Mouse (Mus musculus): Measurements from ENCODE around the gene Sgip1. TPM values are rescaled to one million over a fixed set of nuclear protein-coding genes. Genes with fewer than 3 reads are reported as not detected.

Sgip1 gene
- total RNA-seq, 2 experiments from 2014 or later = 235 to 256 TPM

GRCm38 (mm10) chr4:102976290-102977275 lies 235.5 kb downstream of the Sgip1 start:
- no peak for DNase-seq (ENCODE audit: low spot score in 2 of 2)

- DNase-seq (ENCODE audit: low spot score in 2 of 2) = no peak
Measured at GRCm38 (mm10) chr4:102977778-102978321, 236.8 kb downstream of the Sgip1 start.

- peak; percentile 26 to 30 for DNase-seq (ENCODE audit: low spot score in 2 of 2)
Measured at GRCm38 (mm10) chr4:102978440-102978839, 237.3 kb downstream of the Sgip1 start, which contains the start of gene Tctex1d1. TSS of gene Tctex1d1 (plus strand) at chr4:102978606.

GRCm38 (mm10) chr4:102979385-102979784 lies 238.3 kb downstream of the Sgip1 start:
- DNase-seq (ENCODE audit: low spot score in 2 of 2) = no peak

GRCm38 (mm10) chr4:102981709-102982108 lies 240.6 kb downstream of the Sgip1 start:
- DNase-seq (ENCODE audit: low spot score in 2 of 2) = no peak

GRCm38 (mm10) chr4:102986173-102986572 lies 245.1 kb downstream of the Sgip1 start:
- no peak for DNase-seq (ENCODE audit: low spot score in 2 of 2)

- peak; percentile 42 to 58 for DNase-seq (ENCODE audit: low spot score in 2 of 2)
Measured at GRCm38 (mm10) chr4:102986917-102987316, 245.8 kb downstream of the Sgip1 start.

GRCm38 (mm10) chr4:102987325-102987724 lies 246.2 kb downstream of the Sgip1 start:
- no peak for DNase-seq (ENCODE audit: low spot score in 2 of 2)

- DNase-seq (ENCODE audit: low spot score in 2 of 2) = no peak
Measured at GRCm38 (mm10) chr4:102987756-102988155, 246.7 kb downstream of the Sgip1 start.

- DNase-seq (ENCODE audit: low spot score in 2 of 2) = no peak
Measured at GRCm38 (mm10) chr4:102988526-102988925, 247.4 kb downstream of the Sgip1 start.

GRCm38 (mm10) chr4:102989391-102989790 lies 248.3 kb downstream of the Sgip1 start:
- DNase-seq (ENCODE audit: low spot score in 2 of 2) = no peak

GRCm38 (mm10) chr4:102990016-102990415 lies 248.9 kb downstream of the Sgip1 start:
- no peak for DNase-seq (ENCODE audit: low spot score in 2 of 2)

- DNase-seq (ENCODE audit: low spot score in 2 of 2) = no peak
Measured at GRCm38 (mm10) chr4:102990595-102991340, 249.7 kb downstream of the Sgip1 start.

GRCm38 (mm10) chr4:102991685-102992084 lies 250.6 kb downstream of the Sgip1 start:
- no peak for DNase-seq (ENCODE audit: low spot score in 2 of 2)

- no peak for DNase-seq (ENCODE audit: low spot score in 2 of 2)
Measured at GRCm38 (mm10) chr4:103004681-103005080, 263.6 kb downstream of the Sgip1 start.

GRCm38 (mm10) chr4:103005190-103005945 lies 264.3 kb downstream of the Sgip1 start:
- DNase-seq (ENCODE audit: low spot score in 2 of 2) = no peak

- DNase-seq (ENCODE audit: low spot score in 2 of 2) = no peak
Measured at GRCm38 (mm10) chr4:103006266-103006665, 265.2 kb downstream of the Sgip1 start.

- DNase-seq (ENCODE audit: low spot score in 2 of 2) = no peak
Measured at GRCm38 (mm10) chr4:103006943-103007418, 265.9 kb downstream of the Sgip1 start.

GRCm38 (mm10) chr4:103010734-103011133 lies 269.6 kb downstream of the Sgip1 start:
- DNase-seq (ENCODE audit: low spot score in 2 of 2) = no peak

GRCm38 (mm10) chr4:103011823-103012222 lies 270.7 kb downstream of the Sgip1 start:
- DNase-seq (ENCODE audit: low spot score in 2 of 2) = no peak

GRCm38 (mm10) chr4:103013490-103013889 lies 272.4 kb downstream of the Sgip1 start:
- no peak for DNase-seq (ENCODE audit: low spot score in 2 of 2)
